Mouse (Mus musculus) forebrain, embryonic 12.5 days (tissue): ENCODE data around the gene Gm17660. TPM values are rescaled to one million over a fixed set of nuclear protein-coding genes. Genes with fewer than 3 reads are reported as not detected.

Source experiments
- ATAC-seq: fragments of 200-750 bp; cut with Nextera tagmentation; 2 replicates; pipeline ENCODE4 v1.8.0; 2017; ENCODE audit warnings: moderate TSS enrichment; ENCODE audit not compliant: low FRiP score
- H3K27ac ChIP-seq: fragments of 300-500 bp; sonication (generic); 2 replicates; pipeline ENCODE4 v1.5.1; 2016; ENCODE audit warnings: mild to moderate bottlenecking
- H3K27me3 ChIP-seq: fragments of 300-500 bp; sonication (generic); 2 replicates; pipeline ENCODE4 v1.6.1; 2016; ENCODE audit warnings: mild to moderate bottlenecking
- H3K36me3 ChIP-seq: fragments of 300-500 bp; sonication (generic); replicated peaks from 2 replicates; pipeline ENCODE4 v1.6.1; 2016; ENCODE audit warnings: mild to moderate bottlenecking
- H3K4me1 ChIP-seq: fragments of 300-500 bp; sonication (generic); 2 replicates; pipeline ENCODE4 v1.6.1; 2016
- H3K4me2 ChIP-seq: fragments of 300-500 bp; sonication (generic); 2 replicates; pipeline ENCODE4 v1.6.1; 2016; ENCODE audit warnings: mild to moderate bottlenecking, moderate library complexity
- H3K4me3 ChIP-seq: fragments of 300-500 bp; sonication (generic); replicated peaks from 2 replicates; pipeline ENCODE4 v1.5.1; 2016; ENCODE audit warnings: mild to moderate bottlenecking
- H3K9ac ChIP-seq: fragments of 300-500 bp; sonication (generic); 2 replicates; pipeline ENCODE4 v1.6.1; 2016; ENCODE audit warnings: mild to moderate bottlenecking
- H3K9me3 ChIP-seq: fragments of 300-500 bp; sonication (generic); 2 replicates; pipeline ENCODE4 v1.6.1; 2016
- WGBS: fragments of 180-500 bp; shearing (Covaris S2); methylation state at CpG from one replicate; pipeline ENCODE4 v1.1.7; 2016; 5-methylcytosine and 5-hydroxymethylcytosine counted together
- polyA plus RNA-seq: library from polyadenylated mRNA; unstranded; fragments of >200 nt; fragmentation: Nextera tagmentation; extraction: Ambion mirVana; gene quantifications from 2 replicates; pipeline ENCODE4 v1.2.1, GENCODE M21; 2016

Gm17660 gene
- polyA plus RNA-seq, 1 experiment from 2014 or later, result not detected

- H3K4me3 ChIP-seq, result no peak overlapping the region
- no peaks in the 10 kb centered on the region for H3K9me3 ChIP-seq
- H3K27me3 ChIP-seq, result peaks cover 2% of the 10 kb centered on the region; the same call in 1 of the 2 replicates
- no peak overlapping the region for H3K27ac ChIP-seq
- no peaks in the 10 kb centered on the region for H3K36me3 ChIP-seq
- no peak overlapping the region for H3K4me2 ChIP-seq
- no peak overlapping the region for H3K9ac ChIP-seq
- WGBS, result 75% methylated on average over 5 of the region's 5 CpGs
- H3K4me1 ChIP-seq, result peaks cover 16% of the 10 kb centered on the region
- ATAC-seq, result peak; percentile 92
These were observed 3.8 kb downstream of the Gm17660 start for GRCm38 (mm10) chr5:104073602-104074001.

- peak; percentile 94 for ATAC-seq
- 5% methylated on average over 6 of the region's 8 CpGs for WGBS
- no peaks in the 10 kb centered on the region for H3K36me3 ChIP-seq
- H3K4me3 ChIP-seq, result no peak overlapping the region
- no peaks in the 10 kb centered on the region for H3K9me3 ChIP-seq
- H3K27ac ChIP-seq, result peak overlapping the region; percentile 82
- peaks cover 16% of the 10 kb centered on the region for H3K4me1 ChIP-seq
- peak overlapping the region; percentile 31 for H3K4me2 ChIP-seq
- H3K27me3 ChIP-seq, result peaks cover 2% of the 10 kb centered on the region; the same call in 1 of the 2 replicates
- H3K9ac ChIP-seq, result no peak overlapping the region
These were observed 5.0 kb downstream of the Gm17660 start for GRCm38 (mm10) chr5:104072272-104072886.

- ATAC-seq, result no peak
- Histone ChIP-seq H3K9me3 (no peaks in the 10 kb centered on the region), H3K4me1 (peaks cover 11% of the 10 kb centered on the region), H3K27me3 (no peaks in the 10 kb centered on the region), H3K36me3 (no peaks in the 10 kb centered on the region), H3K9ac (no peak overlapping the region), H3K4me3 (no peak overlapping the region), H3K27ac (no peak overlapping the region), H3K4me2 (no peak overlapping the region)
- 74% methylated on average over 4 of the region's 4 CpGs for WGBS
These were observed 6.4 kb downstream of the Gm17660 start for GRCm38 (mm10) chr5:104071048-104071447.

- no peak for ATAC-seq
- Histone ChIP-seq H3K27me3 (no peaks in the 10 kb centered on the region), H3K9ac (no peak overlapping the region), H3K4me1 (peaks cover 11% of the 10 kb centered on the region), H3K4me3 (no peak overlapping the region), H3K9me3 (no peaks in the 10 kb centered on the region), H3K36me3 (peaks cover 6% of the 10 kb centered on the region), H3K4me2 (no peak overlapping the region), H3K27ac (no peak overlapping the region)
- 83% methylated on average over 7 of the region's 7 CpGs for WGBS
These were observed 8.7 kb downstream of the Gm17660 start for GRCm38 (mm10) chr5:104068751-104069150.

- no peaks in the 10 kb centered on the region for H3K27me3 ChIP-seq
- H3K4me1 ChIP-seq, result no peaks in the 10 kb centered on the region
- H3K9ac ChIP-seq, result no peak overlapping the region
- no peak overlapping the region for H3K27ac ChIP-seq
- 90% methylated on average over 11 of the region's 11 CpGs for WGBS
- H3K36me3 ChIP-seq, result peaks cover 32% of the 10 kb centered on the region
- no peaks in the 10 kb centered on the region for H3K9me3 ChIP-seq
- no peak for ATAC-seq
- H3K4me3 ChIP-seq, result no peak overlapping the region
- H3K4me2 ChIP-seq, result no peak overlapping the region
These were observed 14.4 kb downstream of the Gm17660 start for GRCm38 (mm10) chr5:104062773-104063551.

- H3K27ac ChIP-seq, result no peak overlapping the region
- no peak overlapping the region for H3K4me2 ChIP-seq
- no peaks in the 10 kb centered on the region for H3K9me3 ChIP-seq
- H3K36me3 ChIP-seq, result peaks cover 32% of the 10 kb centered on the region
- no peak for ATAC-seq
- WGBS, result 81% methylated on average over 13 of the region's 13 CpGs
- H3K9ac ChIP-seq, result no peak overlapping the region
- no peaks in the 10 kb centered on the region for H3K4me1 ChIP-seq
- H3K27me3 ChIP-seq, result no peaks in the 10 kb centered on the region
- H3K4me3 ChIP-seq, result no peak overlapping the region
These were observed 15.3 kb downstream of the Gm17660 start for GRCm38 (mm10) chr5:104061936-104062772.

GRCm38 (mm10) chr5:104060429-104060828, 17.0 kb downstream of the Gm17660 start:
- Histone ChIP-seq H3K9ac (no peak overlapping the region), H3K27me3 (no peaks in the 10 kb centered on the region), H3K4me3 (no peak overlapping the region), H3K4me1 (no peaks in the 10 kb centered on the region), H3K36me3 (peaks cover 32% of the 10 kb centered on the region), H3K4me2 (no peak overlapping the region), H3K27ac (no peak overlapping the region), H3K9me3 (no peaks in the 10 kb centered on the region)
- no peak for ATAC-seq
- WGBS, result 93% methylated on average over 5 of the region's 5 CpGs

GRCm38 (mm10) chr5:104059628-104060027, 17.8 kb downstream of the Gm17660 start:
- no peak overlapping the region for H3K4me2 ChIP-seq
- no peaks in the 10 kb centered on the region for H3K4me1 ChIP-seq
- peaks cover 26% of the 10 kb centered on the region for H3K36me3 ChIP-seq
- no peak overlapping the region for H3K9ac ChIP-seq
- 69% methylated on average over 9 of the region's 9 CpGs for WGBS
- no peaks in the 10 kb centered on the region for H3K9me3 ChIP-seq
- no peak overlapping the region for H3K27ac ChIP-seq
- ATAC-seq, result no peak
- H3K27me3 ChIP-seq, result no peaks in the 10 kb centered on the region
- H3K4me3 ChIP-seq, result no peak overlapping the region

GRCm38 (mm10) chr5:104058021-104058420, 19.4 kb downstream of the Gm17660 start:
- no peak overlapping the region for H3K4me2 ChIP-seq
- ATAC-seq, result no peak
- H3K4me1 ChIP-seq, result no peaks in the 10 kb centered on the region
- H3K9me3 ChIP-seq, result no peaks in the 10 kb centered on the region
- no peak overlapping the region for H3K27ac ChIP-seq
- no peaks in the 10 kb centered on the region for H3K27me3 ChIP-seq
- H3K9ac ChIP-seq, result no peak overlapping the region
- peaks cover 26% of the 10 kb centered on the region for H3K36me3 ChIP-seq
- WGBS, result 70% methylated on average over 15 of the region's 15 CpGs
- H3K4me3 ChIP-seq, result no peak overlapping the region

GRCm38 (mm10) chr5:104056295-104056694, 21.1 kb downstream of the Gm17660 start:
- no peak overlapping the region for H3K9ac ChIP-seq
- peaks cover 24% of the 10 kb centered on the region for H3K36me3 ChIP-seq
- H3K4me1 ChIP-seq, result no peaks in the 10 kb centered on the region
- H3K4me3 ChIP-seq, result no peak overlapping the region
- H3K9me3 ChIP-seq, result no peaks in the 10 kb centered on the region
- H3K4me2 ChIP-seq, result no peak overlapping the region
- WGBS, result 89% methylated on average over 7 of the region's 7 CpGs
- no peak overlapping the region for H3K27ac ChIP-seq
- ATAC-seq, result no peak
- H3K27me3 ChIP-seq, result no peaks in the 10 kb centered on the region

- no peak overlapping the region for H3K4me2 ChIP-seq
- no peak for ATAC-seq
- H3K9me3 ChIP-seq, result no peaks in the 10 kb centered on the region
- peaks cover 24% of the 10 kb centered on the region for H3K36me3 ChIP-seq
- no peak overlapping the region for H3K9ac ChIP-seq
- H3K4me3 ChIP-seq, result no peak overlapping the region
- H3K27me3 ChIP-seq, result no peaks in the 10 kb centered on the region
- H3K27ac ChIP-seq, result no peak overlapping the region
- 95% methylated on average over 4 of the region's 4 CpGs for WGBS
- no peaks in the 10 kb centered on the region for H3K4me1 ChIP-seq
These were observed 21.6 kb downstream of the Gm17660 start for GRCm38 (mm10) chr5:104055816-104056215.

GRCm38 (mm10) chr5:104054938-104055337, 22.5 kb downstream of the Gm17660 start:
- Histone ChIP-seq H3K27ac (no peak overlapping the region), H3K36me3 (peaks cover 22% of the 10 kb centered on the region), H3K4me3 (no peak overlapping the region), H3K9ac (no peak overlapping the region), H3K27me3 (no peaks in the 10 kb centered on the region), H3K9me3 (no peaks in the 10 kb centered on the region), H3K4me2 (no peak overlapping the region), H3K4me1 (no peaks in the 10 kb centered on the region)
- no peak for ATAC-seq
- 96% methylated on average over 4 of the region's 4 CpGs for WGBS
